Mouse (Mus musculus): Measurements from ENCODE around the gene Inhbc. TPM values are rescaled to one million over a fixed set of nuclear protein-coding genes. Genes with fewer than 3 reads are reported as not detected.

The Inhbc gene
- polyA plus RNA-seq, 2 experiments: not detected

DNA sequence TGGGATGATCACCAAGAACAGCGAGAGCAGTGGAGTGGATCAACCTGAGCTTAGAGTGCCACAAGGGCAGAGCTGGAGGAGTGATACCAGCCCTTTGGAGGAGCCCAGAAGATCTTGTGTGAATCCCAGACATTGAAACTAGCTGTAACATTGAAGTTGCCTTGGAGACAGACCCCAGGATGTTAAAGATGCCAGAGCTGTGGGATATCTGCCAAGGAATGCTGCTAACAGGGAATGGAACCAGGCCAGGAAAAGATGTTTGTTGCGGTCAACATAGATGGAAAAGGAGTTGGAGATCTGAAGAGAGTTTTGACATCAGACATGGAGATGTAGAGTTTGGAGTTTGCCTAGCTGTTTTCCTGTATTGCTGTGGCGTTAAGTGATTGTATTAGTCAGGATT, 24.1 kb downstream of the Inhbc start:
- Histone ChIP-seq H3K27ac (replicated peaks; ENCODE audit: low read depth, low read length) (no peak overlapping the region), H3K4me2 (replicated peaks; ENCODE audit: low read depth, low read length, severe bottlenecking) (no peak overlapping the region), H3K36me3 (ENCODE audit: control insufficient read depth, insufficient read depth, low read length) (no peaks in the 10 kb centered on the region), H3K9me3 (ENCODE audit: control insufficient read depth, low read length) (no peaks in the 10 kb centered on the region), H3K27me3 (ENCODE audit: control insufficient read depth, insufficient read depth, low read length) (no peaks in the 10 kb centered on the region), H3K4me1 (ENCODE audit: control insufficient read depth, insufficient read depth, low read length) (0 out of 2 replicates have a peak, but pooled peaks cover 3% of the 10 kb centered on the region), H3K4me3 (replicated peaks; ENCODE audit: low read length) (no peak overlapping the region), H3K9ac (ENCODE audit: low read depth, low read length, severe bottlenecking) (no peak overlapping the region)
- no peak for TF ChIP-seq POLR2A (IDR thresholded peaks at IDR 0.05; ENCODE audit: borderline replicate concordance, extremely low read depth, insufficient read depth, insufficient read length)
- 82% methylated on average over 3 of the region's 3 CpGs for WGBS
- no peak for DNase-seq (ENCODE audit: low spot score)
- ATAC-seq (ENCODE audit: low FRiP score, low read depth): no peak

GRCm38 (mm10) chr10:127343029-127343428, 27.2 kb downstream of the Inhbc start:
- H3K9me3 ChIP-seq (ENCODE audit: control insufficient read depth, low read length): no peaks in the 10 kb centered on the region
- 71% methylated on average over 3 of the region's 3 CpGs for WGBS
- H3K27me3 ChIP-seq (ENCODE audit: control insufficient read depth, insufficient read depth, low read length): no peaks in the 10 kb centered on the region
- TF ChIP-seq POLR2A (IDR thresholded peaks at IDR 0.05; ENCODE audit: borderline replicate concordance, extremely low read depth, insufficient read depth, insufficient read length): no peak
- no peak overlapping the region for H3K4me2 ChIP-seq (replicated peaks; ENCODE audit: low read depth, low read length, severe bottlenecking)
- no peak for ATAC-seq (ENCODE audit: low FRiP score, low read depth)
- DNase-seq (ENCODE audit: low spot score): no peak
- H3K36me3 ChIP-seq (ENCODE audit: control insufficient read depth, insufficient read depth, low read length): no peaks in the 10 kb centered on the region
- no peak overlapping the region for H3K4me3 ChIP-seq (replicated peaks; ENCODE audit: low read length)
- no peaks in the 10 kb centered on the region for H3K4me1 ChIP-seq (ENCODE audit: control insufficient read depth, insufficient read depth, low read length)
- no peak overlapping the region for H3K9ac ChIP-seq (ENCODE audit: low read depth, low read length, severe bottlenecking)
- H3K27ac ChIP-seq (replicated peaks; ENCODE audit: low read depth, low read length): no peak overlapping the region

- ATAC-seq (ENCODE audit: low FRiP score, low read depth) (peak; percentile 36), DNase-seq (ENCODE audit: low spot score) (peak; percentile 85)
- H3K9me3 ChIP-seq (ENCODE audit: control insufficient read depth, low read length): no peaks in the 10 kb centered on the region
- H3K9ac ChIP-seq (ENCODE audit: low read depth, low read length, severe bottlenecking): peak within 1 kb of the TSS; percentile 59
- H3K27ac ChIP-seq (replicated peaks; ENCODE audit: low read depth, low read length): peak within 1 kb of the TSS; percentile 95
- no peaks in the 10 kb centered on the region for H3K27me3 ChIP-seq (ENCODE audit: control insufficient read depth, insufficient read depth, low read length)
- H3K4me2 ChIP-seq (replicated peaks; ENCODE audit: low read depth, low read length, severe bottlenecking): peak within 1 kb of the TSS; percentile 92
- H3K36me3 ChIP-seq (ENCODE audit: control insufficient read depth, insufficient read depth, low read length): 0 out of 2 replicates have a peak, but pooled peaks cover 9% of the 10 kb centered on the region
- peak within 1 kb of the TSS; percentile 50 for H3K4me3 ChIP-seq (replicated peaks; ENCODE audit: low read length)
- WGBS: under 1% methylated on average over 29 of the region's 29 CpGs
- no peak for TF ChIP-seq POLR2A (IDR thresholded peaks at IDR 0.05; ENCODE audit: borderline replicate concordance, extremely low read depth, insufficient read depth, insufficient read length)
- no peaks in the 10 kb centered on the region for H3K4me1 ChIP-seq (ENCODE audit: control insufficient read depth, insufficient read depth, low read length)
These were observed 28.2 kb downstream of the Inhbc start, which contains the start of gene Gli1 for GRCm38 (mm10) chr10:127341891-127342639. Gene Gli1 (minus strand): TSS chr10:127341974.

DNA sequence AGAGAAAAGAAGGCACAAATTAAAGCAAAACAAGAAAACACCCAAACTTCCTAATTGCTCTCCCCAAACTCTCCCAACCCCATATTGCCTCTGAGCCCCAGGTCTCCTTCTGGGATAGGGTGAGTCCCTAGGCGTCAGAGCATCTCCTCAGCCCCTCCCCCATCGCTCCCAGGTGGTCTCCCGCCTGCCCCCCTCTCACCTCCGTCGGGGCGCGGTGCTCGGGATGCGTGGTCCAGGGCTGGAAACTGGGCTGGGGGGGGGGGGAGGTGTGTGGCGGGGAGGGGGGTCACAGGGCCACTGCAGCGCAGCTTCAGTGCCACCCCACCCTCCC, 28.9 kb downstream of the Inhbc start:
- no peak for TF ChIP-seq POLR2A (IDR thresholded peaks at IDR 0.05; ENCODE audit: borderline replicate concordance, extremely low read depth, insufficient read depth, insufficient read length)
- peak overlapping the region; percentile 95 for H3K27ac ChIP-seq (replicated peaks; ENCODE audit: low read depth, low read length)
- WGBS: 0% methylated on average over 8 of the region's 11 CpGs
- peak overlapping the region; percentile 92 for H3K4me2 ChIP-seq (replicated peaks; ENCODE audit: low read depth, low read length, severe bottlenecking)
- H3K9ac ChIP-seq (ENCODE audit: low read depth, low read length, severe bottlenecking): peak overlapping the region; percentile 59
- H3K36me3 ChIP-seq (ENCODE audit: control insufficient read depth, insufficient read depth, low read length): peaks cover 16% of the 10 kb centered on the region; the same call in 1 of the 2 replicates
- H3K9me3 ChIP-seq (ENCODE audit: control insufficient read depth, low read length): no peaks in the 10 kb centered on the region
- DNase-seq (ENCODE audit: low spot score) (no peak), ATAC-seq (ENCODE audit: low FRiP score, low read depth) (no peak)
- H3K4me1 ChIP-seq (ENCODE audit: control insufficient read depth, insufficient read depth, low read length): no peaks in the 10 kb centered on the region
- H3K4me3 ChIP-seq (replicated peaks; ENCODE audit: low read length): peak overlapping the region; percentile 50
- no peaks in the 10 kb centered on the region for H3K27me3 ChIP-seq (ENCODE audit: control insufficient read depth, insufficient read depth, low read length)

GRCm38 (mm10) chr10:127340577-127341359, 29.5 kb downstream of the Inhbc start:
- Histone ChIP-seq H3K4me3 (replicated peaks; ENCODE audit: low read length) (peak overlapping the region; percentile 50), H3K4me1 (ENCODE audit: control insufficient read depth, insufficient read depth, low read length) (no peaks in the 10 kb centered on the region), H3K36me3 (ENCODE audit: control insufficient read depth, insufficient read depth, low read length) (peaks cover 22% of the 10 kb centered on the region; the same call in 1 of the 2 replicates), H3K9me3 (ENCODE audit: control insufficient read depth, low read length) (no peaks in the 10 kb centered on the region), H3K27me3 (ENCODE audit: control insufficient read depth, insufficient read depth, low read length) (no peaks in the 10 kb centered on the region), H3K4me2 (replicated peaks; ENCODE audit: low read depth, low read length, severe bottlenecking) (peak overlapping the region; percentile 92), H3K27ac (replicated peaks; ENCODE audit: low read depth, low read length) (peak overlapping the region; percentile 95), H3K9ac (ENCODE audit: low read depth, low read length, severe bottlenecking) (peak overlapping the region; percentile 59)
- ATAC-seq (ENCODE audit: low FRiP score, low read depth) (no peak), DNase-seq (ENCODE audit: low spot score) (peak; percentile 44)
- no peak for TF ChIP-seq POLR2A (IDR thresholded peaks at IDR 0.05; ENCODE audit: borderline replicate concordance, extremely low read depth, insufficient read depth, insufficient read length)
- WGBS: under 1% methylated on average over 23 of the region's 27 CpGs

All from limb, embryonic 14.5 days (tissue).